Mouse (Mus musculus): ENCODE data around the gene Lgalsl.

- no peak for TF ChIP-seq CTCF (IDR thresholded peaks at IDR 0.05 in 2 of 3, conservative IDR thresholded peaks at IDR 0.05 in 1 of 3; ENCODE audit: control insufficient read depth in 1 of 3, insufficient read depth in 1 of 3, low read depth in 2 of 3, low read length in 3 of 3, poor library complexity in 1 of 3, severe bottlenecking in 1 of 3)
- no peak for TF ChIP-seq USF1 (IDR thresholded peaks at IDR 0.05; ENCODE audit: low read depth, low read length)
- TF ChIP-seq MAZ (IDR thresholded peaks at IDR 0.05; ENCODE audit: low read depth, low read length) = no peak
These were observed 29.0 kb upstream of the Lgalsl start for GRCm38 (mm10) chr11:20859858-20860257.

All from MEL (cell line).